Mouse (Mus musculus) liver, embryonic 14.5 days (tissue): ENCODE data around the gene Dpf2.

ENCODE experiments used
- CTCF ChIP-seq: IDR thresholded peaks from 2 replicates; pipeline ENCODE4 v1.5.1; 2016; ENCODE audit warnings: antibody characterized with exemption, low read depth, control low read depth
- EP300 ChIP-seq: IDR thresholded peaks from 2 replicates; pipeline ENCODE4 v1.6.1; 2016; ENCODE audit warnings: antibody characterized with exemption, low read depth

DNA sequence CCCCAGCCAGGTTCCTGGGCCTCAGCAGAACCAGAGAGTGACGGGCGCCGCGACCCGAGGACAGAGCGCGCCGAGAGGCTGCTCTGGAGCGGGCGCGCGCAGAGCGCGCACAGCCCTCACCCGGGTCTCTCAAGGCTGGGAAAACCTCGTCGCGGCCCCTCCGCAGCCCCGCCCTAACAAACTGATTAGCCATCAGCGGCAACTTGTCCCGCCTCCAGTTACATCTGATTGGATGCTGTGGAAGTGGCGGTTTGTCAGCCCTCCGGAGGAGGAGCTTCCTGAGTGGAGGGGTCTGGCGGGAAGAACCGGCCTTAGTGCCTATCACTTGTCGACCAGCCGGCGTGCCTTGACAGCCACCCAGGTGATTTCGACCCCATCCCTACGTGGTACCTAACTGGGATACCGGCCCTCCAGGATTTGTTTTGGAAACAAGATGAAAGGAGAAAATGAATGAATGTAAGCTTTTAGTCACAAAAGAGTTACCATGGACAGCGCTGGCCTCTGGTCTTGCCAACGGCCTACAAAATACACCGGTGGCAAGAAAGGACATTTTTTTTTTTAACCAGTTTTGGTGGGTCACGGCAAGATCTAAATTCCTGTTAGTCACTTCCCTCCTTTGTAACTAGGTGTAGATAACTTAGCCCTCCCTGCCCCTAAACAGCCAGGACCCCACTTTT is 18.7 kb downstream of the Dpf2 start, which contains the start of gene Tigd3:
- no peak for TF ChIP-seq CTCF
- peak; percentile 15; the same call in 1 of the 2 replicates for TF ChIP-seq EP300
